Mouse (Mus musculus): ENCODE results near the gene Tmco4. TPM values are rescaled to one million over a fixed set of nuclear protein-coding genes. Genes with fewer than 3 reads are reported as not detected.

Tmco4 gene
- polyA plus RNA-seq, 1 experiment from 2014 or later = 1.3 TPM

- Histone ChIP-seq H3K9me3 (no peaks in the 10 kb centered on the region), H3K27ac (no peak overlapping the region; the same call in 1 of the 2 replicates), H3K36me3 (no peaks in the 10 kb centered on the region), H3K4me2 (no peak overlapping the region), H3K4me3 (no peak overlapping the region), H3K4me1 (replicated peaks) (peaks cover 25% of the 10 kb centered on the region), H3K27me3 (peaks cover 5% of the 10 kb centered on the region; the same call in 1 of the 2 replicates), H3K9ac (no peak overlapping the region)
- WGBS = 66% methylated on average over 8 of the region's 8 CpGs
- no peak for ATAC-seq (ENCODE audit: low FRiP score)
Measured at GRCm38 (mm10) chr4:139004067-139004466, 31.4 kb downstream of the Tmco4 start.

- ATAC-seq (ENCODE audit: low FRiP score) = 0 out of 2 replicates have a peak, but pooled peaks have one; percentile 27
- no peak overlapping the region for H3K4me3 ChIP-seq
- no peaks in the 10 kb centered on the region for H3K9me3 ChIP-seq
- peaks cover 5% of the 10 kb centered on the region; the same call in 1 of the 2 replicates for H3K27me3 ChIP-seq
- no peaks in the 10 kb centered on the region for H3K36me3 ChIP-seq
- peaks cover 25% of the 10 kb centered on the region for H3K4me1 ChIP-seq (replicated peaks)
- H3K4me2 ChIP-seq = no peak overlapping the region
- H3K27ac ChIP-seq = peak overlapping the region; percentile 48; the same call in 1 of the 2 replicates
- WGBS = 62% methylated on average over 5 of the region's 6 CpGs
- no peak overlapping the region for H3K9ac ChIP-seq
Measured at GRCm38 (mm10) chr4:139005214-139005613, 32.5 kb downstream of the Tmco4 start.

GRCm38 (mm10) chr4:139007353-139007752 is 34.7 kb downstream of the Tmco4 start:
- whole genome bisulfite sequencing = 84% methylated on average over 3 of the region's 3 CpGs
- H3K9ac ChIP-seq = no peak overlapping the region
- no peak overlapping the region for H3K4me2 ChIP-seq
- no peaks in the 10 kb centered on the region for H3K9me3 ChIP-seq
- no peak overlapping the region for H3K27ac ChIP-seq
- H3K36me3 ChIP-seq = no peaks in the 10 kb centered on the region
- H3K4me1 ChIP-seq (replicated peaks) = peaks cover 22% of the 10 kb centered on the region
- no peak overlapping the region for H3K4me3 ChIP-seq
- no peak for ATAC-seq (ENCODE audit: low FRiP score)
- H3K27me3 ChIP-seq = peaks cover 5% of the 10 kb centered on the region; the same call in 1 of the 2 replicates

- WGBS = 36% methylated on average over 6 of the region's 6 CpGs
- Histone ChIP-seq H3K9me3 (no peaks in the 10 kb centered on the region), H3K27me3 (peaks cover 5% of the 10 kb centered on the region; the same call in 1 of the 2 replicates), H3K4me1 (replicated peaks) (peaks cover 22% of the 10 kb centered on the region), H3K27ac (peak overlapping the region; percentile 69), H3K4me3 (no peak overlapping the region), H3K36me3 (no peaks in the 10 kb centered on the region), H3K4me2 (no peak overlapping the region), H3K9ac (no peak overlapping the region)
- ATAC-seq (ENCODE audit: low FRiP score) = no peak
Measured at GRCm38 (mm10) chr4:139007981-139008536, 35.4 kb downstream of the Tmco4 start.

- no peak overlapping the region for H3K9ac ChIP-seq
- ATAC-seq (ENCODE audit: low FRiP score) = no peak
- H3K27ac ChIP-seq = no peak overlapping the region
- no peaks in the 10 kb centered on the region for H3K9me3 ChIP-seq
- H3K27me3 ChIP-seq = peaks cover 5% of the 10 kb centered on the region; the same call in 1 of the 2 replicates
- no peak overlapping the region for H3K4me3 ChIP-seq
- H3K4me1 ChIP-seq (replicated peaks) = peaks cover 12% of the 10 kb centered on the region
- WGBS = 94% methylated on average over 13 of the region's 13 CpGs
- H3K36me3 ChIP-seq = no peaks in the 10 kb centered on the region
- H3K4me2 ChIP-seq = no peak overlapping the region
Measured at GRCm38 (mm10) chr4:139011201-139011702, 38.6 kb downstream of the Tmco4 start.

GRCm38 (mm10) chr4:139013281-139013680 is 40.6 kb downstream of the Tmco4 start:
- Histone ChIP-seq H3K27ac (no peak overlapping the region), H3K27me3 (no peaks in the 10 kb centered on the region), H3K4me2 (no peak overlapping the region), H3K9me3 (no peaks in the 10 kb centered on the region), H3K9ac (no peak overlapping the region), H3K4me1 (replicated peaks) (peaks cover 7% of the 10 kb centered on the region), H3K4me3 (no peak overlapping the region), H3K36me3 (no peaks in the 10 kb centered on the region)
- 93% methylated on average over 11 of the region's 11 CpGs for whole genome bisulfite sequencing
- no peak for ATAC-seq (ENCODE audit: low FRiP score)

- Histone ChIP-seq H3K27me3 (no peaks in the 10 kb centered on the region), H3K9ac (no peak overlapping the region), H3K9me3 (no peaks in the 10 kb centered on the region), H3K36me3 (no peaks in the 10 kb centered on the region), H3K27ac (no peak overlapping the region), H3K4me2 (no peak overlapping the region), H3K4me1 (replicated peaks) (peaks cover 15% of the 10 kb centered on the region), H3K4me3 (no peak overlapping the region)
- ATAC-seq (ENCODE audit: low FRiP score) = no peak
- WGBS = 81% methylated on average over 6 of the region's 6 CpGs
Measured at GRCm38 (mm10) chr4:139014793-139015192, 42.1 kb downstream of the Tmco4 start.

GRCm38 (mm10) chr4:139018388-139018787 is 45.7 kb downstream of the Tmco4 start:
- 91% methylated on average over 14 of the region's 14 CpGs for WGBS
- peaks cover 23% of the 10 kb centered on the region for H3K4me1 ChIP-seq (replicated peaks)
- H3K4me2 ChIP-seq = no peak overlapping the region
- H3K27ac ChIP-seq = peak overlapping the region; percentile 63
- no peaks in the 10 kb centered on the region for H3K27me3 ChIP-seq
- H3K9ac ChIP-seq = no peak overlapping the region
- H3K36me3 ChIP-seq = no peaks in the 10 kb centered on the region
- no peak for ATAC-seq (ENCODE audit: low FRiP score)
- H3K9me3 ChIP-seq = no peaks in the 10 kb centered on the region
- H3K4me3 ChIP-seq = no peak overlapping the region

GRCm38 (mm10) chr4:139018976-139019375 is 46.3 kb downstream of the Tmco4 start:
- peaks cover 23% of the 10 kb centered on the region for H3K4me1 ChIP-seq (replicated peaks)
- WGBS = 35% methylated on average over 4 of the region's 4 CpGs
- no peak overlapping the region for H3K4me3 ChIP-seq
- H3K9me3 ChIP-seq = no peaks in the 10 kb centered on the region
- H3K27me3 ChIP-seq = no peaks in the 10 kb centered on the region
- no peak overlapping the region for H3K9ac ChIP-seq
- ATAC-seq (ENCODE audit: low FRiP score) = no peak
- H3K36me3 ChIP-seq = no peaks in the 10 kb centered on the region
- peak overlapping the region; percentile 63 for H3K27ac ChIP-seq
- H3K4me2 ChIP-seq = no peak overlapping the region

- H3K4me3 ChIP-seq = no peak overlapping the region
- H3K27me3 ChIP-seq = no peaks in the 10 kb centered on the region
- H3K9ac ChIP-seq = no peak overlapping the region
- no peaks in the 10 kb centered on the region for H3K9me3 ChIP-seq
- no peaks in the 10 kb centered on the region for H3K36me3 ChIP-seq
- H3K4me1 ChIP-seq (replicated peaks) = peaks cover 23% of the 10 kb centered on the region
- peak overlapping the region; percentile 68 for H3K27ac ChIP-seq
- ATAC-seq (ENCODE audit: low FRiP score) = peak; percentile 61
- H3K4me2 ChIP-seq = no peak overlapping the region
- WGBS = 59% methylated on average over 13 of the region's 13 CpGs
Measured at GRCm38 (mm10) chr4:139019413-139019812, 46.7 kb downstream of the Tmco4 start.

GRCm38 (mm10) chr4:139020385-139020784 is 47.7 kb downstream of the Tmco4 start:
- Histone ChIP-seq H3K36me3 (no peaks in the 10 kb centered on the region), H3K4me1 (replicated peaks) (peaks cover 23% of the 10 kb centered on the region), H3K27me3 (no peaks in the 10 kb centered on the region), H3K9me3 (no peaks in the 10 kb centered on the region), H3K4me2 (no peak overlapping the region), H3K27ac (no peak overlapping the region), H3K4me3 (no peak overlapping the region), H3K9ac (no peak overlapping the region)
- WGBS = 83% methylated on average over 3 of the region's 3 CpGs
- no peak for ATAC-seq (ENCODE audit: low FRiP score)

- no peak overlapping the region for H3K4me2 ChIP-seq
- peaks cover 13% of the 10 kb centered on the region for H3K4me1 ChIP-seq (replicated peaks)
- 0 out of 2 replicates have a peak, but pooled peaks have one; percentile 49 for ATAC-seq (ENCODE audit: low FRiP score)
- no peaks in the 10 kb centered on the region for H3K9me3 ChIP-seq
- H3K27me3 ChIP-seq = peaks cover 7% of the 10 kb centered on the region; the same call in 1 of the 2 replicates
- no peak overlapping the region for H3K4me3 ChIP-seq
- peak overlapping the region; percentile 35; the same call in 1 of the 2 replicates for H3K9ac ChIP-seq
- no peak overlapping the region for H3K27ac ChIP-seq
- WGBS = 9% methylated on average over 2 of the region's 2 CpGs
- H3K36me3 ChIP-seq = no peaks in the 10 kb centered on the region
Measured at GRCm38 (mm10) chr4:139024379-139024778, 51.7 kb downstream of the Tmco4 start.

GRCm38 (mm10) chr4:139030675-139031074 is 58.0 kb downstream of the Tmco4 start:
- Histone ChIP-seq H3K36me3 (no peaks in the 10 kb centered on the region), H3K27me3 (peaks cover 23% of the 10 kb centered on the region), H3K4me2 (no peak overlapping the region), H3K9me3 (no peaks in the 10 kb centered on the region), H3K27ac (no peak overlapping the region), H3K4me1 (replicated peaks) (peaks cover 22% of the 10 kb centered on the region), H3K9ac (no peak overlapping the region), H3K4me3 (no peak overlapping the region)
- ATAC-seq (ENCODE audit: low FRiP score) = no peak
- WGBS = 70% methylated on average over 6 of the region's 6 CpGs

Measured in hindbrain, embryonic 13.5 days (tissue).